Mouse (Mus musculus): ENCODE data around the gene Pcid2. TPM values are rescaled to one million over a fixed set of nuclear protein-coding genes. Genes with fewer than 3 reads are reported as not detected.

The Pcid2 gene
- total and polyA plus RNA-seq, 3 experiments = 50.1 to 90.6 (median 68.1) TPM

GRCm38 (mm10) chr8:13141681-13142080 lies 36.4 kb upstream of the Pcid2 start:
- Histone ChIP-seq H3K79me2 (ENCODE audit: control insufficient read depth, insufficient read depth, low read length, poor library complexity) (no peaks in the 10 kb centered on the region), H3K9me3 (replicated peaks; ENCODE audit: insufficient read depth, low read length) (no peaks in the 10 kb centered on the region), H3K4me1 (ENCODE audit: control insufficient read depth in 1 of 2, insufficient read depth in 2 of 2, low read length in 2 of 2) (no peaks in the 10 kb centered on the region), H3K27me3 (ENCODE audit: control insufficient read depth in 1 of 2, insufficient read depth in 2 of 2, low read length in 2 of 2) (no peaks in the 10 kb centered on the region), H3K27ac (ENCODE audit: control insufficient read depth, low read depth, low read length) (no peak overlapping the region), H3K36me3 (ENCODE audit: control insufficient read depth in 1 of 2, insufficient read depth in 2 of 2, low read length in 2 of 2) (peaks cover 0 to 30% of the 10 kb centered on the region in 2 experiments; a peak in 2 of 4 replicates), H3K9ac (ENCODE audit: control insufficient read depth, low read depth, low read length, poor library complexity, severe bottlenecking) (no peak overlapping the region), H3K4me3 (ENCODE audit: control insufficient read depth in 1 of 2, insufficient read depth in 1 of 2, low read depth in 2 of 2, low read length in 2 of 2) (no peak overlapping the region)
- TF ChIP-seq MYB (IDR thresholded peaks at IDR 0.05; ENCODE audit: low read depth, low read length) (no peak), EP300 (IDR thresholded peaks at IDR 0.05; ENCODE audit: low read depth in 1 of 2, low read length in 2 of 2) (no peak), UBTF (IDR thresholded peaks at IDR 0.05; ENCODE audit: borderline replicate concordance, insufficient read depth, low read depth, low read length) (no peak), MAZ (IDR thresholded peaks at IDR 0.05; ENCODE audit: low read depth, low read length) (no peak), ZC3H11A (IDR thresholded peaks at IDR 0.05; ENCODE audit: low read depth, low read length) (no peak), BHLHE40 (IDR thresholded peaks at IDR 0.05; ENCODE audit: borderline replicate concordance, low read depth, low read length) (no peak), ZNF384 (IDR thresholded peaks at IDR 0.05; ENCODE audit: low read depth, low read length) (no peak), NELFE (IDR thresholded peaks at IDR 0.05; ENCODE audit: low read depth, low read length) (no peak), KAT2A (conservative IDR thresholded peaks at IDR 0.05; ENCODE audit: low read depth, low read length) (no peak), GABPA (IDR thresholded peaks at IDR 0.05; ENCODE audit: low read depth, low read length) (no peak), MEF2A (IDR thresholded peaks at IDR 0.05; ENCODE audit: extremely low read depth, insufficient replicate concordance, low read depth, low read length, poor library complexity, severe bottlenecking) (no peak), RAD21 (IDR thresholded peaks at IDR 0.05; ENCODE audit: low read depth, low read length) (no peak), TAL1 (IDR thresholded peaks at IDR 0.05; ENCODE audit: low read length) (no peak), ETS1 (IDR thresholded peaks at IDR 0.05; ENCODE audit: low read depth, low read length) (no peak), ELF1 (IDR thresholded peaks at IDR 0.05; ENCODE audit: low read depth, low read length) (no peak), MXI1 (IDR thresholded peaks at IDR 0.05; ENCODE audit: low read depth, low read length) (no peak), ZKSCAN1 (IDR thresholded peaks at IDR 0.05; ENCODE audit: low read depth, low read length) (no peak)
- DNase-seq (ENCODE audit: low read depth, low spot score) = no peak

GRCm38 (mm10) chr8:13139641-13140182 lies 34.5 kb upstream of the Pcid2 start:
- Histone ChIP-seq H3K36me3 (ENCODE audit: control insufficient read depth in 1 of 2, insufficient read depth in 2 of 2, low read length in 2 of 2) (peaks cover 0 to 37% of the 10 kb centered on the region in 2 experiments; a peak in 2 of 4 replicates), H3K27me3 (ENCODE audit: control insufficient read depth in 1 of 2, insufficient read depth in 2 of 2, low read length in 2 of 2) (no peaks in the 10 kb centered on the region), H3K9ac (ENCODE audit: control insufficient read depth, low read depth, low read length, poor library complexity, severe bottlenecking) (no peak overlapping the region), H3K79me2 (ENCODE audit: control insufficient read depth, insufficient read depth, low read length, poor library complexity) (no peaks in the 10 kb centered on the region), H3K27ac (ENCODE audit: control insufficient read depth, low read depth, low read length) (no peak overlapping the region), H3K9me3 (replicated peaks; ENCODE audit: insufficient read depth, low read length) (no peaks in the 10 kb centered on the region), H3K4me1 (ENCODE audit: control insufficient read depth in 1 of 2, insufficient read depth in 2 of 2, low read length in 2 of 2) (no peaks in the 10 kb centered on the region), H3K4me3 (ENCODE audit: control insufficient read depth in 1 of 2, insufficient read depth in 1 of 2, low read depth in 2 of 2, low read length in 2 of 2) (no peak overlapping the region)
- no peak for DNase-seq (ENCODE audit: low read depth, low spot score)
- no peak for TF ChIP-seq TAL1 (IDR thresholded peaks at IDR 0.05; ENCODE audit: low read length)
